ENCODE assay signal across 10 mouse cellular contexts in genomic region chr8:13594884-13595323, GRCm38 (mm10). TPM values are rescaled to one million over a fixed set of nuclear protein-coding genes. Genes with fewer than 3 reads are reported as not detected.
DNase-seq lines count a peak whose midpoint lies in the region; ATAC-seq and TF ChIP-seq lines count a peak whose summit lies in the region.
"Had no signal": no experiment of that assay in that cellular context is flagged by ENCODE, and none has a peak within 500 bp of the region (broad histone marks: within the 10 kb centered on the region; RNA-seq: fewer than 3 reads in every experiment).

No protein-coding gene starts in this region.

- ATAC-seq in hematopoietic stem cell, adult 5-6 weeks (replicated peaks in 1 of 2; ENCODE audit: insufficient read depth in 1 of 2, low FRiP score in 2 of 2, low TSS enrichment in 1 of 2, low read depth in 1 of 2, poor library complexity in 2 of 2, severe bottlenecking in 2 of 2), result peak; percentile 90 to 94

- H3K27ac ChIP-seq in bone marrow macrophage, adult 2 months (ENCODE audit: insufficient read depth, low read depth, low read length), result peak overlapping the region; percentile 95
- H3K27ac ChIP-seq: neural tube, embryonic 12.5 days had no signal

- H3K4me3 ChIP-seq in bone marrow macrophage, adult 2 months (ENCODE audit: insufficient read depth, low read length), result peak overlapping the region; percentile 27
- H3K4me3 ChIP-seq: erythroblast, embryonic 14.5 days; neural tube, embryonic 12.5 days had no signal

- H3K4me1 ChIP-seq in bone marrow macrophage, adult 2 months (ENCODE audit: control insufficient read depth, insufficient read depth, low read length), result peaks cover 25% of the 10 kb centered on the region
- H3K4me1 ChIP-seq: neural tube, embryonic 12.5 days had no signal

- TF ChIP-seq CTCF in bone marrow macrophage, adult 2 months (IDR thresholded peaks at IDR 0.05; ENCODE audit: low read depth, low read length), result no peak

- no peak for TF ChIP-seq POLR2A in bone marrow macrophage, adult 2 months (IDR thresholded peaks at IDR 0.05; ENCODE audit: borderline replicate concordance, low read depth, low read length)

- DNase-seq in urinary bladder, postnatal 14 days (ENCODE audit: low spot score), result peak; percentile 63
- no peak for DNase-seq in urinary bladder, postnatal 10 days (ENCODE audit: low spot score)
- DNase-seq in lung, postnatal 4 days, result peak; percentile 77
- DNase-seq in thymus, postnatal 0 days (ENCODE audit: low spot score), result peak; percentile 66
- no peak for DNase-seq in left cerebral cortex, adult 18-20 months (ENCODE audit: low spot score in 2 of 2)
- no peak for DNase-seq in kidney, postnatal 25 days

RNA-seq across cellular contexts. Expression of gene 1700029H14Rik, which starts 32.6 kb away (rescaled TPM):
- polyA plus RNA-seq in bone marrow macrophage, adult 2 months (2012; ENCODE audit: insufficient read depth, insufficient read length, missing spikeins), result not detected in 2 replicates
- total RNA-seq in hematopoietic stem cell, adult 5-6 weeks (2017), result 0.38 TPM in 1 of 2 replicates, not detected in the other
- not detected in 2 replicates for polyA plus RNA-seq in thymus, postnatal 0 days (2015; fragmentation: Nextera tagmentation; extraction: Ambion mirVana)
- total RNA-seq in left cerebral cortex, adult 18-20 months (2021), result not detected
- polyA plus RNA-seq: erythroblast, embryonic 14.5 days; neural tube, embryonic 12.5 days had no signal

Comparison
In these comparisons a context has a peak if more than half of its experiments do, and no peak if none do; other contexts are left out.
1. DNase-seq: peak in urinary bladder, postnatal 14 days (single experiment), lung, postnatal 4 days (2 of 2) and thymus, postnatal 0 days (single experiment); none in urinary bladder, postnatal 10 days (single experiment), left cerebral cortex, adult 18-20 months (0 of 2) and kidney, postnatal 25 days (0 of 2).